ENCODE assay signal across 10 mouse cellular contexts in genomic region chr13:59726139-59726867, GRCm38 (mm10). TPM values are rescaled to one million over a fixed set of nuclear protein-coding genes. Genes with fewer than 3 reads are reported as not detected.
A peak's percentile ranks its signal among the peaks of the same experiment; 100 is the strongest.
DNase-seq lines count a peak whose midpoint lies in the region; ATAC-seq and TF ChIP-seq lines count a peak whose summit lies in the region.
"Had no signal": no experiment of that assay in that cellular context is flagged by ENCODE, and none has a peak within 500 bp of the region (broad histone marks: within the 10 kb centered on the region; RNA-seq: fewer than 3 reads in every experiment).

No protein-coding gene starts in this region.

- ATAC-seq in heart, embryonic 16.5 days (replicated peaks; ENCODE audit: extremely low read depth, insufficient read depth, low FRiP score): no peak
- ATAC-seq in embryonic facial prominence, embryonic 12.5 days (ENCODE audit: insufficient number of reproducible peaks, insufficient read depth, low FRiP score, low TSS enrichment): no peak
- ATAC-seq in intestine, embryonic 15.5 days: no peak
- ATAC-seq in midbrain, postnatal 0 days (ENCODE audit: low FRiP score): no peak

- no peaks in the 10 kb centered on the region for H3K36me3 ChIP-seq in heart, embryonic 16.5 days (ENCODE audit: control insufficient read depth, insufficient read depth)
- no peaks in the 10 kb centered on the region for H3K36me3 ChIP-seq in embryonic facial prominence, embryonic 12.5 days
- no peaks in the 10 kb centered on the region for H3K36me3 ChIP-seq in intestine, embryonic 15.5 days
- H3K36me3 ChIP-seq in midbrain, postnatal 0 days (ENCODE audit: insufficient read depth, low read length): no peaks in the 10 kb centered on the region
- H3K36me3 ChIP-seq: G1E had no signal

- TF ChIP-seq CTCF in midbrain, postnatal 0 days (IDR thresholded peaks at IDR 0.05): no peak

- H3K9me3 ChIP-seq in heart, embryonic 16.5 days (replicated peaks; ENCODE audit: control insufficient read depth, low read length): no peaks in the 10 kb centered on the region
- H3K9me3 ChIP-seq in embryonic facial prominence, embryonic 12.5 days: no peaks in the 10 kb centered on the region
- no peaks in the 10 kb centered on the region for H3K9me3 ChIP-seq in intestine, embryonic 15.5 days
- no peaks in the 10 kb centered on the region for H3K9me3 ChIP-seq in midbrain, postnatal 0 days (ENCODE audit: low read length)
- H3K9me3 ChIP-seq: G1E had no signal

- no peaks in the 10 kb centered on the region for H3K27me3 ChIP-seq in heart, embryonic 16.5 days (ENCODE audit: control insufficient read depth, insufficient read depth, low read length)
- H3K27me3 ChIP-seq in embryonic facial prominence, embryonic 12.5 days: 0 out of 2 replicates have a peak, but pooled peaks cover 3% of the 10 kb centered on the region
- H3K27me3 ChIP-seq in intestine, embryonic 15.5 days (replicated peaks): 0 out of 2 replicates have a peak, but pooled peaks cover 3% of the 10 kb centered on the region
- H3K27me3 ChIP-seq in midbrain, postnatal 0 days (ENCODE audit: insufficient read depth, low read length): no peaks in the 10 kb centered on the region

- DNase-seq in heart, postnatal 25 days (ENCODE audit: low spot score): no peak
- DNase-seq in midbrain, postnatal 0 days (ENCODE audit: low spot score): no peak
- no peak for DNase-seq in adrenal gland, adult (ENCODE audit: inconsistent age in 2 of 2, low spot score in 1 of 2)
- DNase-seq in gastrocnemius, postnatal 36 days: no peak
- DNase-seq in testis, postnatal 10 days (ENCODE audit: low spot score): no peak
- DNase-seq: cerebellum, adult 8-10 months had no signal

- intact Hi-C loops in heart, postnatal 25 days (cut with DNase I): loop anchor here (5.0 kb wide), 2 partner anchors 34 to 209 kb away; partner anchors contain the start of gene 4921517D22Rik
- intact Hi-C loops in gastrocnemius, postnatal 36 days (cut with DNase I): loop anchor here (5.0 kb wide), 2 partner anchors 194 to 209 kb away; no protein-coding TSS in a partner anchor

- WGBS in heart, embryonic 16.5 days: 23% methylated on average over 29 of the region's 29 CpGs
- WGBS in embryonic facial prominence, embryonic 12.5 days: 32% methylated on average over 29 of the region's 29 CpGs
- WGBS in intestine, embryonic 15.5 days: 26% methylated on average over 29 of the region's 29 CpGs
- WGBS in midbrain, postnatal 0 days: 37% methylated on average over 29 of the region's 29 CpGs

- H3K27ac ChIP-seq in heart, embryonic 16.5 days (ENCODE audit: low read length): no peak overlapping the region
- no peak overlapping the region for H3K27ac ChIP-seq in embryonic facial prominence, embryonic 12.5 days
- no peak overlapping the region for H3K27ac ChIP-seq in intestine, embryonic 15.5 days
- H3K27ac ChIP-seq in midbrain, postnatal 0 days (ENCODE audit: low read depth, low read length): no peak overlapping the region

- peak overlapping the region; percentile 4 for H3K4me3 ChIP-seq in heart, embryonic 16.5 days (ENCODE audit: low read length)
- no peak overlapping the region for H3K4me3 ChIP-seq in embryonic facial prominence, embryonic 12.5 days
- no peak overlapping the region for H3K4me3 ChIP-seq in intestine, embryonic 15.5 days (replicated peaks)
- H3K4me3 ChIP-seq in midbrain, postnatal 0 days (ENCODE audit: low read depth, low read length): no peak overlapping the region

- H3K9ac ChIP-seq in heart, embryonic 16.5 days (ENCODE audit: low read length): peak overlapping the region; percentile 5; the same call in 1 of the 2 replicates
- H3K9ac ChIP-seq in embryonic facial prominence, embryonic 12.5 days: no peak overlapping the region
- H3K9ac ChIP-seq in intestine, embryonic 15.5 days: no peak overlapping the region
- no peak overlapping the region for H3K9ac ChIP-seq in midbrain, postnatal 0 days (replicated peaks; ENCODE audit: low read length, poor library complexity, severe bottlenecking)

- H3K4me1 ChIP-seq in heart, embryonic 16.5 days (ENCODE audit: control insufficient read depth, insufficient read depth, low read length): peaks cover 3% of the 10 kb centered on the region
- no peaks in the 10 kb centered on the region for H3K4me1 ChIP-seq in embryonic facial prominence, embryonic 12.5 days
- H3K4me1 ChIP-seq in intestine, embryonic 15.5 days (replicated peaks): peaks cover 3% of the 10 kb centered on the region; the same call in 1 of the 2 replicates
- no peaks in the 10 kb centered on the region for H3K4me1 ChIP-seq in midbrain, postnatal 0 days (ENCODE audit: insufficient read depth, low read length)

- peak overlapping the region; percentile 46 for H3K4me2 ChIP-seq in heart, embryonic 16.5 days (ENCODE audit: low read depth, low read length)
- peak overlapping the region; percentile 32 for H3K4me2 ChIP-seq in embryonic facial prominence, embryonic 12.5 days (replicated peaks)
- H3K4me2 ChIP-seq in intestine, embryonic 15.5 days (replicated peaks): peak overlapping the region; percentile 37
- peak overlapping the region; percentile 26 for H3K4me2 ChIP-seq in midbrain, postnatal 0 days (ENCODE audit: low read depth, low read length, poor library complexity, severe bottlenecking)

RNA-seq across cellular contexts. Expression of gene Spata31d1d, which starts 5.2 kb away (rescaled TPM):
- polyA plus RNA-seq in heart, embryonic 16.5 days (2015; fragmentation: Nextera tagmentation; extraction: Ambion mirVana): not detected in 2 replicates
- total RNA-seq in heart, postnatal 25 days (2021): not detected
- polyA plus RNA-seq in embryonic facial prominence, embryonic 12.5 days (2016; fragmentation: Nextera tagmentation; extraction: Ambion mirVana): not detected in 2 replicates
- polyA plus RNA-seq in intestine, embryonic 15.5 days (2015; fragmentation: Nextera tagmentation; extraction: Ambion mirVana): not detected in 2 replicates
- total RNA-seq in midbrain, postnatal 0 days (2014; rRNA removed): 0.14 TPM in 1 of 2 replicates, not detected in the other
- polyA plus RNA-seq in midbrain, postnatal 0 days (2015; fragmentation: Nextera tagmentation; extraction: Ambion mirVana): not detected in 2 replicates
- total RNA-seq in gastrocnemius, postnatal 36 days (2021): not detected
- polyA plus RNA-seq: G1E had no signal

RNA-seq across cellular contexts. Expression of gene Spata31d1b, which starts 14.2 kb away (rescaled TPM):
- polyA plus RNA-seq in heart, embryonic 16.5 days (2015; fragmentation: Nextera tagmentation; extraction: Ambion mirVana): not detected in 2 replicates
- total RNA-seq in heart, postnatal 25 days (2021): not detected
- not detected in 2 replicates for polyA plus RNA-seq in embryonic facial prominence, embryonic 12.5 days (2016; fragmentation: Nextera tagmentation; extraction: Ambion mirVana)
- not detected in 2 replicates for polyA plus RNA-seq in intestine, embryonic 15.5 days (2015; fragmentation: Nextera tagmentation; extraction: Ambion mirVana)
- total RNA-seq in midbrain, postnatal 0 days (2014; rRNA removed): 0.27 TPM in 1 of 2 replicates, not detected in the other
- polyA plus RNA-seq in midbrain, postnatal 0 days (2015; fragmentation: Nextera tagmentation; extraction: Ambion mirVana): 0.05 TPM in 1 of 2 replicates, not detected in the other
- not detected for total RNA-seq in gastrocnemius, postnatal 36 days (2021)
- polyA plus RNA-seq: G1E had no signal

RNA-seq across cellular contexts. Expression of gene Spata31d1a, which starts 16.2 kb away (rescaled TPM):
- polyA plus RNA-seq in heart, embryonic 16.5 days (2015; fragmentation: Nextera tagmentation; extraction: Ambion mirVana): not detected in 2 replicates
- not detected for total RNA-seq in heart, postnatal 25 days (2021)
- 0.51 TPM in 1 of 2 replicates, not detected in the other for polyA plus RNA-seq in embryonic facial prominence, embryonic 12.5 days (2016; fragmentation: Nextera tagmentation; extraction: Ambion mirVana)
- 0.03 TPM in 1 of 2 replicates, not detected in the other for polyA plus RNA-seq in intestine, embryonic 15.5 days (2015; fragmentation: Nextera tagmentation; extraction: Ambion mirVana)
- not detected in 2 replicates for total RNA-seq in midbrain, postnatal 0 days (2014; rRNA removed)
- polyA plus RNA-seq in midbrain, postnatal 0 days (2015; fragmentation: Nextera tagmentation; extraction: Ambion mirVana): not detected in 2 replicates
- total RNA-seq in gastrocnemius, postnatal 36 days (2021): not detected
- polyA plus RNA-seq: G1E had no signal

RNA-seq across cellular contexts. Expression of gene 1700014D04Rik, which starts 20.2 kb away (rescaled TPM):
- polyA plus RNA-seq in heart, embryonic 16.5 days (2015; fragmentation: Nextera tagmentation; extraction: Ambion mirVana): not detected in 2 replicates
- total RNA-seq in heart, postnatal 25 days (2021): not detected
- polyA plus RNA-seq in embryonic facial prominence, embryonic 12.5 days (2016; fragmentation: Nextera tagmentation; extraction: Ambion mirVana): 0.32 TPM in 1 of 2 replicates, not detected in the other
- polyA plus RNA-seq in intestine, embryonic 15.5 days (2015; fragmentation: Nextera tagmentation; extraction: Ambion mirVana): not detected in 2 replicates
- total RNA-seq in midbrain, postnatal 0 days (2014; rRNA removed): 0.66 and 1.8 TPM in 2 replicates
- 0.35 and 0.36 TPM in 2 replicates for polyA plus RNA-seq in midbrain, postnatal 0 days (2015; fragmentation: Nextera tagmentation; extraction: Ambion mirVana)
- not detected for total RNA-seq in gastrocnemius, postnatal 36 days (2021)
- polyA plus RNA-seq: G1E had no signal

RNA-seq across cellular contexts. Expression of gene 4921517D22Rik, which starts 32.4 kb away (rescaled TPM):
- not detected in 2 replicates for polyA plus RNA-seq in heart, embryonic 16.5 days (2015; fragmentation: Nextera tagmentation; extraction: Ambion mirVana)
- not detected for total RNA-seq in heart, postnatal 25 days (2021)
- not detected in 2 replicates for polyA plus RNA-seq in embryonic facial prominence, embryonic 12.5 days (2016; fragmentation: Nextera tagmentation; extraction: Ambion mirVana)
- not detected in 2 replicates for polyA plus RNA-seq in intestine, embryonic 15.5 days (2015; fragmentation: Nextera tagmentation; extraction: Ambion mirVana)
- total RNA-seq in midbrain, postnatal 0 days (2014; rRNA removed): not detected in 2 replicates
- polyA plus RNA-seq in midbrain, postnatal 0 days (2015; fragmentation: Nextera tagmentation; extraction: Ambion mirVana): not detected in 2 replicates
- not detected for total RNA-seq in gastrocnemius, postnatal 36 days (2021)
- polyA plus RNA-seq: G1E had no signal
